Mouse (Mus musculus) B cell, adult 2 months (primary cell): ENCODE measurements around the gene Prkacb.
"Not testable (repeated sequence)": the region's sequence is repeated elsewhere in the genome, so short reads cannot be mapped to it uniquely, and the experiment has no call there.

ENCODE experiments used
- DNase-seq, 2 experiments: peaks; one replicate each; pipeline ENCODE4 v3.0.0; 2022

Prkacb gene

DNA sequence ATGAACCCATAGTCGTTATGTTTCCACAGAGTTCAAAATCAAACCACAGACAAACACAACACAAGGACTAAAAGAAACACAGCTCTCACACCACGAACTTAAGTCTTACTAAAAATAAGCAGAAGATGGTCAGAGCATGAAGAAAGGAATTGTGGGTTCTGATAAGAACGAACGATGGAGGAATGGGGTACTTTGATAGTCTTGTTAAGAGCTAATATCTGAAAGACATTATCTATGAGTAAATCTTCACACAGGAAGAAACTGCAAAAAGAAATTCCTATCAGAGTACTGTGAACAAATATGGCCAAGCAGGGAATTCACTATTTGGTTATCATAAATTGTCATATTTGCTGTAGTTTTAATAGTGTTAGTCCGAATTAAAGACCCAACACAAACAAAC is 36.1 kb downstream of the Prkacb start:
- DNase-seq: no peak

GRCm38 (mm10) chr3:146770853-146771252 is 41.9 kb downstream of the Prkacb start:
- no peak for DNase-seq

DNA sequence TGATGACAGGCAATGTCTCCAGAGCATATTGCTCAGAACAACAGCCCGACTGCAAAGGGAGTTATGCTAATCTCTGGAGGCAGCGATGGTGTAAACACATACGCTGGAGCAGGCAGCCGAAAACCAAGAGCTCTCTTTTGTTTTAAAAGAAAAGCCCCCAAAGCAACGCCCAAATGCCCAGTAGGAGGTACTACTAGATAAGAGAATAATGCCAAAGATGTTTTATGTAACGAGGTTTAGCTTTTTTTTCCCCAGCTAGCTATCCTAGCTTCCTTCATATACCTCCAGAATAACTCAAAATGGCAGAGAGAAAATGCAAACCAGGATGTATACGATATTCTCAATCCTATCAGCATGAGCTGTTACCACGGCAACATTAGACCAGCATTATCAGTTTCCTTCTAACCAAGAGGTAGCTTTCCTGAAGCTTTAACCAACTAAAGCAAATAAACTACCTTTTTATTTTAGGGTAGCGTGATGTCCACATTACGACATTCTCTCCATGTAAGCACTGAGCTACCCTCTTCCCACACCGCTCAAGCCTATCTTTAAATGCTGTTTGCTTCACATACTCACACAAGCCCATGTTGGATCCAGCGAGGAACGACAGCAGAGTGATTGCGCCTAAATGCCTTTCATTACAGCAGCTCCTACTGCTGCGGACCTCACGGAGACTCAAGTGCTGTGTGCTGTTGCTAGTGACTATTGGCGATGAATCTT is 42.7 kb downstream of the Prkacb start:
- DNase-seq: no peak

- DNase-seq: no peak
Measured at GRCm38 (mm10) chr3:146769569-146769939, 43.2 kb downstream of the Prkacb start.

DNA sequence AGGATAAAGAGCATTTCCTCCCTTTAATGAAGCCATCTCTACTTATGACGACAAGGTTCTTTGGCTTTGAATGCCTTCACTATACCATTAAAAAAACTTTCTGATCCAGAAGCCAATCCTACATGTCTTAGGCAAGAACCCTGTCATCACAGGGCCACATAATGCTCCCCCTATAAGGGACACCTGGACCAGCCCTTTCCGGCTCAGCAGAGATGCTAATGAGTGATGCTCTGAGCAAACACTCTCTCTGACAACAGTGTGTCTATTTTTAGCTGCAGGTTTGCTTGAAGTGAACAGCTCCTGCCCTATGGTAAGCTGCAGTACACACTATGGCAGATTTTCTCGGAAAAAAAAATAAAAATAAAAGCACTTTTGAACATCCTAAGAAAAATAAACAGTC is 43.9 kb downstream of the Prkacb start:
- no peak for DNase-seq

DNA sequence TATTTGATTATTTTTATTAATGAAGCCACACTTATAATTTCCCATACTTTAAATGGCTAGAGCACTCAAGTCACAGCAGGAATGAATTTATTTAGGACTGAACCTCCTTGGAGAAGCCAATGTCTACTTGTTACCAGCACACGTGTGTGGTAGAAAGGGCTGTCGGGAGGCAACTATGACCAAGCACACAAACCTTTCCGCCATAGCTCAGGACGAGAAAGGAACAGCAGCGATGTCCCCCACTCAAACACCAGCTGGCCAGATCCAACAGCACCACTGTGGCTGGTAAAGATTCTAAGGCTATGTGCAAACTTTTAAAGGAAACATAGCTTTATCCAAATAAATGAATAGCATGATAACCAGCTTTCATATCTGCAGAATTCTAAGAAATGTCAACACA is 44.4 kb downstream of the Prkacb start:
- DNase-seq: no peak

DNA sequence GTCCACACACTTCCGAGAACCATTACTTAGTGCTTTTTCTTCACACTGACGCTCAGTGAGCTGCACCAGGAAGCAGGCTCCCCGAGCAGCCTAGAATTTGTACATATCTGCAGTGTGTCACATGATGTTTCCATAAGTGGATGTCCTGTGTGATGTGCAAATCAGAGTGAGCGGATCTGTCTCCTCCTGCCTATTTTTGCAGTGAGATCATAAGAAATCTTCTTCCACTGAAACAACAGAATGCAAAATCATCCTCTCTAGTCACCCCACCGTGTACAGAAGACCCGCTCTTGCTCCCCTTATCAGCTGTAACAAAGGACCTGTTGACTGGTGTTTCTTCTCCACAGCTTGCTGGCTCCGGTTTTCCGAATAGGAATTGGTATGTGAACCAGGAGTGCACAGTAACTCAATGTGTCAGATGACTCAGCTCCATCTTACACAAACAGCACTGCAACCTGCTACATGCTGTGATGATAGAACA is 46.0 kb downstream of the Prkacb start:
- DNase-seq: no peak

- no peak for DNase-seq
Measured at GRCm38 (mm10) chr3:146766071-146766605, 46.7 kb downstream of the Prkacb start.

DNA sequence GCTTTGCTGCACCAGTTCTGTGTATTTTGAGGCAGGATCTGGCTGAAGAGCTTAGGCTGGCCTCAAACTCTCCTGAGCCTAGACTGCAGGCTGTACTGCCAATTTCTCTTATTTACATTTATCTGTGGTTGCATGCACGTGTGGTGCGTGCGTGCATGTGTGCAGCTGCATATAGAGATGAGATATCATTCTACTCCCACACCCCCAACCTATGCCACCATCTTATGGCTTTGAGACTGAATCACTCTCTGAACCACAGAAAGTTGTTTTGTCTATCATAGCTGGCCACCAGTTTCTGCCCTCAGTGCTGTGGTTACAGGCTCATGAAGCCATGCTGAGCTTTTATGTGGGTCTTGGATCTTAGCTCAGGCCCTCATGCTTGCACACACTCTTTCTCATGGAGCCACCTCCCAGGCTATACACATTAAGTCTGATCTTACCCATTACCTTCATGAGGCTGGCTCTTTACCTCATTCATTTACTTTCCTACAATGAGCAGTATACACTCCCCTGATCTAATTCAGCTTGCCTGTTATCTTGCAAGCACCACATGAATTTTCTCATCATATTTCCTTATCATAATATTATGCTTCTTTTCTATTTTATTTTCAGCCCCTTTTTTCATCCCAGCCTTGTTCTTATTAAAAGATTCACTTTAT is 47.8 kb downstream of the Prkacb start:
- no peak for DNase-seq

DNA sequence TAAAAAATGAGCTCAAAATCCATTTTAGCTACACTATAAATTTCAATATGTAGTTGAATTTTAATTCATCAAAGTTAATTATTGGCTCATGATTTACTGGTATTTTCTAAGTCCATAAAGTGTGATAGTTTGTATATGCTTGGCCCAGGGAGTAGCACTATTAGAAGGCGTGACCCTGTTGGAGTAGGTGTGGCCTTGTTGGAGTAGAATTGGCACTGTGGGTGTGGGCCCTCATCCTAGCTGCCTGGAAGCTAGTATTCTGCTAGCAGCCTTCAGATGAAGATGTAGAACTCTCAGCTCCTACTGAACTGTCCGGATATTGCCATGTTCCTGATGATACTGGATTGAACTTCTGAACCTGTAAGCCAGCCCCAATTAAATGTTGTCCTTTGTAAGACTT is 49.7 kb downstream of the Prkacb start:
- DNase-seq: not testable (repeated sequence)

GRCm38 (mm10) chr3:146761276-146761675 is 51.5 kb downstream of the Prkacb start:
- no peak for DNase-seq

- no peak for DNase-seq
Measured at GRCm38 (mm10) chr3:146757970-146758960, 54.5 kb downstream of the Prkacb start.

DNA sequence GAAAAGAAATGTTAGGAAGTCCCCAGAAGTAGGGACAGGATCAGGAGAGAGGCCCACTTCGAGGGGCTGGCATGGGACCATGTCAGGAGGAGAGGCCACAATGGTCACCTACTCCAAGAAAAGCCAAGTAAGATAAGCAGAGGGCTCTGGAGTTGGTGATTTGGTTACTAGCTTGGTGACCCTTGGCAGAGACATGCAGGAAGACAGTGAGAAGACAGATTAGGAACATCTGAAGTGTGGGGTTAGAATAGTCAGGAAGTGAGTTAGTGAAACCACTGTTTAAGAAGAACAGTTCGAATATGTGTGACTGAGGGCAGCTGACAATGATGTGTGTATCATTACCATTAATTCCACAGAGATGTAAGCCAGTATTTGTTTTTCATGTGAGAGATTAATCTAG is 58.5 kb downstream of the Prkacb start:
- DNase-seq: no peak

DNA sequence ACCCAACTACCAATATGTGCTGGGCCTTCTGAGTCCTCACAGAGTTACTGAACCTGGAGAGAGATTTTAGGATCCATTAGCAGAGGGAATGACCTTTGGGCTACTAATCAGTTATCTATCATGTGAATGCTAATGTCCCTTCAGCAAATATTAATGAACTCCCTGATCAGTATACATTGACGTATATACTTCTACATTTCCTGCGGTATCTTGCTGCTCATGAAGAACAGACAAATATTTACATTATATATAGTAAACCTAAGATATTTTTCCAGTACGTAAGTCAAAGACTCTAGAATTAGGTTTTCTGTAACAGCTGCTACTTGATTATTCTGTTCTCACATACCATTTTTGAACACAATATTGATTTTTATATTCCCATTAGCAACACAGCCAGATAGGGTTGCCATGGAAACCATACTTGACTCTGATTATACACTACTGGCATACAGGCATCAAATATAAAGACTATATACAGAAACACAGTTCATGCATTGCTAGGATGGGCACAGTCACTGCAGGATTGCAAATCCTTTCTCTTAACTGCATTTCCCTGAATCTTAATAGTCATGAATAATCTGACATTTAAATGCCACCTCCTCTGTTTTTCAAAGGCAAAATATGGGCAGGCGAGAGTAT is 71.1 kb downstream of the Prkacb start:
- DNase-seq: no peak

DNA sequence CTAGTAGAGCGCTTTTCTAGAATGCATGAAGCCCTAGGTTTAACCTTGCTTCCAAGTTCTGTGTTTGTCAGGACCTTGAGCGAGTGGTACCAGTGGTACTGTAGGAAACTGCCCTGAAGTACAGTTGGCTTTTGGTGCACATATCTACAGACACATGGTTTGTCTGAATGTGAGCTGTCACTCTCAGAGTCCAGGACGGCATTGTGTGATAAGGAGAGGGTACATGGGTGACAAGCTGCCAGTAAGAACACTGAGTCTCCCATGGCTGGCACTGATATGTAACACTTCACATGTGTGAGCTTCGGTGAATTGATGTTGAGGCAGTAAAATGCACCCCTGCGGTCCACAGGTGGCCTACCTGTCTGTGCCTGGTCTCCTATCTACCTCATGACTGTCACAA is 71.6 kb downstream of the Prkacb start:
- no peak for DNase-seq

- not testable (repeated sequence) for DNase-seq
Measured at GRCm38 (mm10) chr3:146736186-146736585, 76.6 kb downstream of the Prkacb start.

GRCm38 (mm10) chr3:146735657-146736056 is 77.1 kb downstream of the Prkacb start:
- no peak for DNase-seq

DNA sequence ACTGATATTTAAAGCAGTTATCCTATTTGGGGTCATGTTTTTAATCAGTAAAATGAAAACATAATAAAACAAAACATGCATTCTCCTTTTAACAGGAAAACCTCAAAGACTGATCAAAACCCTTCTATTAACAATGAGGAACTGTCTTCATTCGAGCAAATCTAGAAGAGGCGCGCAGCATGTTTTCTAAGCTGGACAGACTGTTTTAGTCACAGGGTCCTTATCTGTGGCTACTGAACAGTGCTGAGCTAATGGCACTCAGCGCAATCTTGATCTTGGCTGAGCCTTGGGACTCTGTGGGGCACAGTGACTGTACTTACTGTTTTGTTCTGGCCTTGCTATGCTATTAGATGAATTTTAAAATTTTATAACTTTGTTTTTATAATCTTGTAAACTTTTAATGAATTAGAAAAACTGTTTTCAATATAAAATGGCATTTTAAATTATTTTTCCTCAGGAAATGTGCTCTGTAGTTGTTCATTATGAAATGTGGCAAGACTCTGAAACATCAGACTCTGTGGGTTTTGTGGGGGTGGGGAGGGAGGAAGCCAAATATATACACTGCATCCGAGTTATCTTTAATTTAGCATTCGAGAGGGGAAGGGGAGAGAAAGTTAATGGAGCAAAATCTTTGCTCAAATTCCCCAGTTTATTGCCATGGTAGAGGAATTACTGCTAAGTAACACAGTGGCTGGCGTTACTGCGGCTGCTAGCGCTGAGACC is 77.7 kb downstream of the Prkacb start:
- DNase-seq: no peak

DNA sequence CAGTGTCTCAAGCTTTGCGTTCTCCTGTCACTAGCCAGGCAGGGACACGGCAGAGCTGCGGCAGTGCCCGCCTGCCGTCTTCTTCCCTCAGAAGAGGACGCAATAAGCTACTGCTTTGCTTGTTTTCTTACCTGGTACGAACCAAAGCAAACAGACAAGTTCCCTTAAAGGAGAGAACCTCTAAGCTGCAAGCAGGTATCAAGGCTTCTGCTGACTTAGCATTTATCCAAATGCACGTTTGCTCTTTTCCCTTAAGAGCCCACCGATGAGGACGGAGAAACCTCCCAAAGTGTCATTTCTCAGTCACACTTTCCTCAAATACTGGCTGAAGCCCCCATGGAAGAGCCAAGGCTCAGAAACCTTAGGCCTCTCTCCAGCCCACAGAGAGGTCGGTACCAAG is 81.3 kb downstream of the Prkacb start:
- no peak for DNase-seq

DNA sequence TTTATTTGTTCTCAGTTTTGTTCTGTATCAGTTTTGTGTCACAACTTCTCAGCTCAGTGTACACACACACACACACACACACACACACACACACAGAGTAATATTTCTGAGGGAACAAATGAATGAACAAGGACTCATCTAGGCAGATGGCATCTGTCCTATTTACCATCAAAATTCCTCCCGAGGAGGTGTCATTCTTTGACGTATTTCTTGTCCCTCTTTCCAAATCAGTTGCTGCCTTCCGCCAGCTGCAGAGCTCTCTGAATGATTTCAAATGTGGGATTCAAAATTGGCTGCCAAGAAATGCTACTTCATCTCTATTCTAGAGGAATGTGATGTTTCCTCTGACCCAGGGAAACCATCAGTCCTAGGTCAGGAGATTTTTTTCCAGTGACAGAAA is 89.8 kb downstream of the Prkacb start:
- no peak for DNase-seq

DNA sequence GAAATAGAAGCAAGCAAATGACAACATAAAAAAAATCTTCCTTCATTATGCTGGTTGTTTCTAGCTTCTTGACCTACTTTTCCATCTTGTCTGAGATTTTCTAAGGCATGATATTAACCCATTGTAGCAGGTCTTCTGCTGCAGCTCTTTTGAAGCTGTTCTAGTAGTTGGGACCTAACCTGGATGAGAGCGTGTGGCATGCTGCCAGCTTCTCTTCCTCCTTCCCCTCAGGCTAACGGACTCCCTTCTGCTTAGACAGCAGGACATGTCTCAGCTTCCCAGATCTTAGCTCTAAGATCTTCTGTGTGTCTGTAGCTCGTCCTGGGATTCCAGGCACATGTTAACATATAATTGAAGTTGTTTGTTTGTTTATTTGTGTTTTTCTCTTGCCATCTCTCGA is 93.1 kb downstream of the Prkacb start:
- no peak for DNase-seq

DNA sequence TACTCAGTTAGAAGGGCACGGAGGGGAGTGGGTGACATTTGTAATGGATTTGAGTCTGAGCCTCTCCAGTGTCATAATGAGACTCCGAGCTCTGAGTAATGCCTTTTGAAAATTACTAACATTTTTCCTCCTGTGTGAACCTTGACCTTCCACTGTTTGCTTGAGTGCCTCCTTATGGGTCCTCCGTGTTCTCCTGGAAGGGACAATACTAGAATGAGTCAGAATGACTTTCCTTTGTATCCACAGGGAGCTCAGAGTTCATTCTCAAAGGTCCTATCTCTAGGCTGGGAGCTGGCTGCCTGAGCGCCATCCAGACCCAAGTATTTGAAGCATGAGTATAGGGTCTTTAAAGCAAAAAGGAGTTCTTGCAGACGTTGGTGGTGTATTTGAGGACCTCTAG is 94.5 kb downstream of the Prkacb start:
- no peak for DNase-seq
